Mouse (Mus musculus) liver, postnatal 0 days (tissue): ENCODE data around the gene Mmp24.

ENCODE experiments used
- CTCF ChIP-seq: sonication (generic); IDR thresholded peaks from 2 replicates; pipeline ENCODE4 v1.5.1; 2016; ENCODE audit warnings: antibody characterized with exemption, low read depth
- EP300 ChIP-seq: IDR thresholded peaks from 2 replicates; pipeline ENCODE4 v1.6.1; 2016; ENCODE audit warnings: antibody characterized with exemption, low read depth, mild to moderate bottlenecking

DNA sequence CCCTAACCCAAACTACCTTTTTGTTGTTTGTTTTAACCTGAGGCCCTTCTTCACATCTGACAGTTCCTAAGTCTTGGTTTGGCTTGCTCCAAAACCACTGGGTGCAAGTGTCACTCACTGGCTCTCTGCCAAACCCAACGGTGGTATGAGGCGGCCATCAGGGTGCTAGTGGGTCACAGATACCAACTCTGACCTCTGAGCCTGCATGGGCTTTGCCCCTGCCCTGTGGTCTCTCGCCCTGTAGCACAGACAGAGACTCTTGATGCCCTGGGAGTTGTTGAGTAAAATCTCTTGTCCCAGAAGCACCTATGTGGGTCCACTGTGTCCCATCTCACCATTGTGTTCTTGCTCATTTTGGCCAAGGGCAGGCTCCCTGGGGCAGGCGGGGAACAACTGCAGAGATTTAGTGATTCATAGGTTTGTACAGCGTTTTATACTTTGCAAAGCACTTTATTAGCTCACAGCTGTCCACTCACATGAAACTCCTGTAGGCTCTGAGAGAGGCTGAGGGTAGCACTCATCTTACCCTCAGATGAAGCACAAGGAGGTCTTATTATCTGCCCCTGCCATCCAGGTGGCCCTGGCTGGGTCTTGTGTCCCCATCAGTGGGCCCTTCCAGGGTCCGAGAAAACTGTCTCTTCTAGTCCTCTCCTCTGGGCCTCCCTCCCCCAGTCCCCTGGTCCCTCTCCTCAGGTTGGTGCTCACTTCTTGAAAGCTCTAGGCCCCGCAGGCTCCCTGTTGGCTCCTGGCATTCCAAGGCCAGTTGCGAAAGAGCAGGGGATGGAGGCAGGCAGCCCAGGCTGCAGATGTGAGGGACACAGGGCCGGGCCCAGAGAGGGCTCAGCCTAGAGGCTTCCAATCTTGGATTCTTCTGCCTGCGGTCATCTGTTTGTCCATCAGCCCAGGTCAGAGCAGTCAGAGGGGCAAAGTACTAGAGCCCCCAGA lies 42.4 kb downstream of the Mmp24 start:
- TF ChIP-seq CTCF (no peak), EP300 (no peak)
